Mouse (Mus musculus) splenic B cell, adult 2 months (primary cell): ENCODE data around the gene Rtn4.
A peak's percentile ranks its signal among the peaks of the same experiment; 100 is the strongest.

Experiments used
- DNase-seq: peaks from one replicate; pipeline ENCODE4 v3.0.0-alpha.2; 2011; ENCODE audit warnings: low read depth, low spot score
- H3K27me3 ChIP-seq: 2 replicates; pipeline ENCODE4 v1.6.1; 2012; ENCODE audit warnings: mild to moderate bottlenecking, low read length, moderate library complexity, mixed read lengths; ENCODE audit not compliant: control insufficient read depth, poor library complexity, insufficient read depth, severe bottlenecking
- H3K36me3 ChIP-seq: 2 replicates; pipeline ENCODE4 v1.6.1; 2012; ENCODE audit warnings: mild to moderate bottlenecking, low read length, moderate library complexity, mixed read lengths; ENCODE audit not compliant: control insufficient read depth, poor library complexity, insufficient read depth, severe bottlenecking

Gene Rtn4

DNA sequence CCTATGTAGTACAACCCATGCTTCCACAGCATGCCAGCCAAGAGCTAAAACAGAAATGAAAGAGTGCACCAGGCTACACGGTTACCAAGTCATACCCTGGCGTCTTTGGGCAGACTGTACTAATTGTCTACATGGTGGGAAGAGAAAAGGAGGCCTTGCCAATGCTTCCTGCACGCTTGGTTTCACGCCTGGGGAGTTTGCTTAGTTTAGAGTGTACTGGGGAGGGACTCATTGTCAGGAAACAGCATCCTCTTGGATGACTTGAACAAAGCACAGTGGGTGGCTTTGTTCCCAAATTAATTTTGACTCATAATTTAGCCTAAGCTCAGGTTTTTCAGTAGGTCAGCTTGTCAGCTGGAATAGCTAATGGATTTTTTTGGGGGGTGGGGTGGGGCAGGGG, 72.3 kb downstream of the Rtn4 start:
- DNase-seq = no peak
- Histone ChIP-seq H3K36me3 (no peaks in the 10 kb centered on the region), H3K27me3 (no peaks in the 10 kb centered on the region; the same call in 1 of the 2 replicates)

- Histone ChIP-seq H3K27me3 (no peaks in the 10 kb centered on the region; the same call in 1 of the 2 replicates), H3K36me3 (no peaks in the 10 kb centered on the region)
- no peak for DNase-seq
These were observed 73.7 kb downstream of the Rtn4 start for GRCm38 (mm10) chr11:29766313-29766982.

- Histone ChIP-seq H3K36me3 (no peaks in the 10 kb centered on the region), H3K27me3 (no peaks in the 10 kb centered on the region; the same call in 1 of the 2 replicates)
- no peak for DNase-seq
These were observed 75.8 kb downstream of the Rtn4 start for GRCm38 (mm10) chr11:29768523-29768922.

DNA sequence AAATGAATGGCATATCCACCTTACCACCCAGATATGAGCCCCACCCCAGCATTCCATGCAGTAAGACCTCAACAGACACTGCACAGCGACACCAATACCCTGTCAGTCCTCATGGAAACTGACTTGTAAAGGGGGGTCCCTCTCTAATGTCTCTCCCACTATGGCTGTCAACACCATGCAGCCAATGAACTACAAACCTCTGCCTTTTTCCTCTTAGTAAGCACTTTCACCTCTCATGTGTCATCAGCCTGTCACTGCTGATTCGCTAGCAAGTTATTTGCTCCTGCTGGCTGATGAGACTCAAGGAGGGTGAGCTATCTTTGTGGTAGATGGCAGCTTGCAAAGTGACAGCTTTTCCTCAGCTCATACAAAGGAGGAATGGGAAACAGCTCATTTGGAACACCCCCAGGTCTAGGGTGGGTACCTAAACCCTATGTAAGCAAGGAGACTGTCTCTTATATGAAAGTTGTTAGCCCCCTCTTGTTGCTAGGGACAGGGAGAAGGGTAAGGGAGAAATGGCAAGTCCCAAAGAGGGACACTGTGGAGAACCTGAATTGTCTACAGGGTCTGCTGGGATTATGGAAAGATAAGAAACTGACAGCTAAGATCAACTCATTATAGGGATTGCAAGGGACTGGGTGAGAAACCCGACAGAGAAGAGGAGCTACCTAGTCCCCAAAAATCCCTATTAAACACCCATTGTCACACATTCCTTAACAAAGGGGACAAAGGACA, 78.1 kb downstream of the Rtn4 start:
- no peak for DNase-seq
- Histone ChIP-seq H3K27me3 (no peaks in the 10 kb centered on the region), H3K36me3 (no peaks in the 10 kb centered on the region)

DNA sequence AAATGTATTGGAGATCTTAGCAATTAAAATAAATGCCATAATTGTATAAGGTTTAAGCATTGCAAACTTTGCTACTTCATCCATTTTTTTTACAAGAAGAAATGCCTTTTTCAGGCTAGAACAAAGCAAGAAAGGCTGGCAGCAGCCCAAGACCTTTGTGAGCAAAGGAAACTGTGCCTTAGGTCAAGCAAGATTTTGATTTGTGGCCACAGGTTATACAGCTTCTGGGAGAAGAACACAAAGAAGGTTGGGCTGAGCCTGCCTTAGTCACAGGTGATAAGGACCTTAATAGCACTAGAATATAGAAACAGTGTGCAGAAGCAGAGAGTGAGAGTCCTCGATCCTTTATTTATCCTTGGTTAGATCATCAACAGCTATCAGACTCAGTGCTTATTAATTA, 79.5 kb downstream of the Rtn4 start:
- H3K36me3 ChIP-seq = no peaks in the 10 kb centered on the region
- no peaks in the 10 kb centered on the region for H3K27me3 ChIP-seq
- no peak for DNase-seq

DNA sequence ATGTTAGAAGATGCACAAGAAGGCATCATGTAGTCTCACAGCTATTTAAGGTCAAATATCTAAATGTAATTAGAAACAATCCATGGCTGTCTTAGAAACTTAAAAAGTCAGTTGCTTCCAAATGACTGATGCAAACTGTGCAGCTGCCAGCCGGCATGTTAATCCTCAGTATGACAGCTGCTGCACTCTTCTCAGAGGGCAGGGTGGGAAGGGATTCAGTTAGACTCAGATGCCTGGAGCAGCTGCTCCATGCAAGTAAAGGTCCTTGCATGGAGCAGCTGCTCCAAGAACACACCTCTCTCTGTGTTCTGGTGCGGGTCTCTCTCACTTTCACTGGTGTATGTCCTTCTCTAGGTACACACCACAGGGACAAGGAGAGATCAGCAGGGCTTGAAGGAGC, 81.5 kb downstream of the Rtn4 start:
- no peak for DNase-seq
- Histone ChIP-seq H3K36me3 (no peaks in the 10 kb centered on the region), H3K27me3 (no peaks in the 10 kb centered on the region)

DNA sequence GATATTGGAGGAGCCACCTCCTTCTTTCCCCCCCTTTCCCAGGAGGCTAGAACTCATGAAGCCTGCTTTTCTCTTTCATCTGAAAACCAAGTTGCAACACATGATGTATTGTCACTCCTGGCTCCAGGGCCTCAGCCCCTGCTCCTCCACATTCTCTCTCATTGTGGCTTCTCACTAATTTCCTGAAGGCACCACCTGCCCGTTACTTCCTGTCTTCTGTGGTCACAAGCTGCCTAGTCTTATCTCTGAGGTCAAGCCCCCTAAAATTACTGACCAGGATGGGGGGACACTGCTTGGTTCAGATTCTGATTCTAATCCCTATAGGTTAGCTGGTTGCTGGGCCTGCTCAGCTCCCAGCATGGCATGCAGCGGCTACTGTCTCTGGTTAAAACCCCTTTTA, 82.0 kb downstream of the Rtn4 start:
- Histone ChIP-seq H3K27me3 (no peaks in the 10 kb centered on the region), H3K36me3 (no peaks in the 10 kb centered on the region)
- DNase-seq = no peak

DNA sequence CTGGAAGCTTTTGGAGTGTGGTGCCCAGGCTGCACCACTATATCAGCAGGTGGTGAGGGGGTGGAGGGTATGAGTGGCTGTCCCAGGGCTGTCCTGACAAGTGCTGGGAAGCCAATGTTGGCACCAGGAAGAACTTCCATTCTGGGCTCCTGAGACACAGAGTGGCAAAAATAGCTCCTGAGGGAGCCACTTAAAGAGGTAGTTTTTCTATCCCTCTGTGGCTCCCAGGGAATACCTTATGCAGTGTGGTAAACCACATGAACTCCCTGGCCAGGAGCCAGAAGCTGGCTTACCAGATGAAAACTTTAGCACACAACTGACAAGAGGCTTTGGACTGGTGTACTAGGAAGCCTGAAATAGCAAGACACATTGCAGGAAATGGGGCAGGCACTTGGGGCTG, 85.2 kb downstream of the Rtn4 start:
- Histone ChIP-seq H3K36me3 (no peaks in the 10 kb centered on the region), H3K27me3 (no peaks in the 10 kb centered on the region)
- no peak for DNase-seq

GRCm38 (mm10) chr11:29778936-29779335, 86.2 kb downstream of the Rtn4 start:
- H3K36me3 ChIP-seq = no peaks in the 10 kb centered on the region
- DNase-seq = peak; percentile 13
- no peaks in the 10 kb centered on the region for H3K27me3 ChIP-seq

GRCm38 (mm10) chr11:29779409-29780026, 86.8 kb downstream of the Rtn4 start:
- Histone ChIP-seq H3K27me3 (no peaks in the 10 kb centered on the region), H3K36me3 (no peaks in the 10 kb centered on the region)
- DNase-seq = peak; percentile 36

- DNase-seq = peak; percentile 80
- Histone ChIP-seq H3K27me3 (no peaks in the 10 kb centered on the region), H3K36me3 (no peaks in the 10 kb centered on the region)
These were observed 94.0 kb downstream of the Rtn4 start for GRCm38 (mm10) chr11:29786583-29787219.

DNA sequence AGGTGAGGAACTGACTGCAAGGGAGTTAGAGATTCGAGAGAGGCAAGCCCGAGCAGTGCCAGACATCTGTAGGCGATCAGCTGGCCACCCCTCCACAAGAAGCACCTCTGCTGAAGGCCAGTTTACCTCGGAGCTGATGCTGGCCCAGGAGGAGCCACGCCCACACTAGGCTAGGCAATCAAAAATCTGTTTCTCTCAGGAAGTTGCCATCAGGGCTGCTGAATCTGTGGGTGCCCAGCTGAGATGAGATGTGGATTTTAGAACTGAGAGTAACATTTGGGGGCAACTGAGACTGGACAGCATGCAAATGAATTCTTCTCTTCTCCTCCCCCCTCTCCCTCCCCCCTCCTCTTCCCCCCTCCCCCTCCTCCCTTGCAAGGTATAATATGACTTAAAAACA, 94.7 kb downstream of the Rtn4 start:
- peak; percentile 45 for DNase-seq
- Histone ChIP-seq H3K27me3 (no peaks in the 10 kb centered on the region), H3K36me3 (no peaks in the 10 kb centered on the region)

- DNase-seq = no peak
- Histone ChIP-seq H3K36me3 (no peaks in the 10 kb centered on the region), H3K27me3 (no peaks in the 10 kb centered on the region)
These were observed 95.8 kb downstream of the Rtn4 start for GRCm38 (mm10) chr11:29788499-29788898.

DNA sequence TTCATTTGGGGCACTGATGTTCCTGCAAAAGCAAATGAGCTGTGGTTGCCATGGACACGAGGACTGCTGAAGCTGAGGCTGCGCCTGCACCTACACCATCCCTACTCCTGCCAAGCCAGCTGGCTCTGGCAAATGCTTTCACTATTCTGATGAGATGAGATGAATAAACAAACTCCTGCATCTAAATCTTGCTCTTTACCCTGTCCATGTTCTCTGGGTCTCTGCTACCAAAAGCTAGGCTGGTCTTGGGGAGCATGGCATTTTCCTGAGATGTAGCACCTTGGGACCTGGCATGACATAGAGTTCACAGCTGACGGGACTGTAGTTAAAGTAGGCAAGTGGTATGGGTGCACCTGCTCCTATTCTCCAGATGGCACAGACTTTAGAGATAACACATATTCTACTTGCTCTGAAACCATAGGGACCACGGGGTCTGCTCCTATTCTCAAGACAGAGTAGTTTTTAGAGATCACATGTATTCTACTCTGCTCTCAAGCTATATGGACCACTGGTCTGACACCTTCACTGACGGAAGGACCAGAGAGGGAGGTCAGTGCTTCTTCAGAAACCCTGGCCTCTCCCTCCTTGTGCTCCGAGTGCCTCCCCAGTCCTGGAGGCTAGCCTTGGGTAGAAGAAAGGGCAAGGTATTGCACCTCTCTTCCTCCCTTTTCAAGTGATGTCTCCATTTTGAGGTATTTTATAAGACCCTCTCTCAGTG, 96.3 kb downstream of the Rtn4 start:
- DNase-seq = no peak
- Histone ChIP-seq H3K36me3 (no peaks in the 10 kb centered on the region), H3K27me3 (no peaks in the 10 kb centered on the region)
